ENCODE assay signal across 35 mouse cellular contexts in the genomic region with DNA sequence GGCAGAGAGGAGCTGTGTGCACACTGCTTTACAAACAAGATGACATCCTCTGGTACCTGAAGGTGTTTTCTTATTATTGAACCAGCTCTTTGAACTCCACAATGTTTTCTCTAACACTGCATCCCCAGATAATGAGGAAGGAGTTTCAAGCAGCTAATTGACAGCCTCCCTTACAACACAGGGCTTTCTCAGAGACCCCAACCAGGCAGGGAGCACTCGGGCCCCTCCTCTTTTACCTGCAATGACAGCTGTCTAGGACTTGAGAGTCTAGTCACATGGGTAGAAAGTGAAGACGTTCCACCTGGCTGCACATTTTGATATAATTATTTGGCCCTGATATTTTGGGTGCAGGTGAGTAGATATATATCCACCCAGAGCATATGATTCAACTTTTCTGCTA.
"Had no signal": no experiment of that assay in that cellular context is flagged by ENCODE, and none has a peak within 500 bp of the region (broad histone marks: within the 10 kb centered on the region; RNA-seq: fewer than 3 reads in every experiment).

No protein-coding gene starts in this region.

- H3K9me3 ChIP-seq: heart, embryonic 10.5 days; heart, embryonic 12.5 days; heart, embryonic 13.5 days; heart, embryonic 15.5 days; hindbrain, embryonic 10.5 days; hindbrain, embryonic 12.5 days; hindbrain, embryonic 13.5 days; hindbrain, embryonic 15.5 days; intestine, embryonic 15.5 days; kidney, embryonic 15.5 days had no signal

- H3K4me1 ChIP-seq: heart, embryonic 10.5 days; heart, embryonic 12.5 days; heart, embryonic 13.5 days; heart, embryonic 15.5 days; hindbrain, embryonic 10.5 days; hindbrain, embryonic 12.5 days; hindbrain, embryonic 15.5 days; intestine, embryonic 15.5 days had no signal

- H3K27ac ChIP-seq: heart, embryonic 10.5 days; heart, embryonic 13.5 days; heart, embryonic 15.5 days; hindbrain, embryonic 10.5 days; hindbrain, embryonic 12.5 days; hindbrain, embryonic 13.5 days; hindbrain, embryonic 14.5 days; hindbrain, embryonic 15.5 days; hindbrain, postnatal 0 days; intestine, embryonic 15.5 days; kidney, embryonic 15.5 days; kidney, postnatal 0 days; layer of hippocampus, adult 2 months had no signal

- H3K4me2 ChIP-seq: heart, embryonic 11.5 days; heart, embryonic 12.5 days; heart, embryonic 13.5 days; heart, embryonic 15.5 days; hindbrain, embryonic 12.5 days; hindbrain, embryonic 13.5 days; hindbrain, embryonic 14.5 days; hindbrain, embryonic 15.5 days; intestine, embryonic 15.5 days; kidney, embryonic 15.5 days had no signal

- H3K36me3 ChIP-seq: heart, embryonic 15.5 days; hindbrain, embryonic 10.5 days; hindbrain, embryonic 12.5 days; hindbrain, embryonic 13.5 days; hindbrain, embryonic 15.5 days; intestine, embryonic 15.5 days; kidney, embryonic 15.5 days had no signal

- H3K9ac ChIP-seq: heart, embryonic 12.5 days; heart, embryonic 13.5 days; heart, embryonic 15.5 days; hindbrain, embryonic 12.5 days; hindbrain, embryonic 13.5 days; hindbrain, embryonic 14.5 days; hindbrain, embryonic 15.5 days; intestine, embryonic 15.5 days; kidney, embryonic 15.5 days had no signal

- H3K27me3 ChIP-seq: heart, embryonic 12.5 days; heart, embryonic 13.5 days; heart, embryonic 15.5 days; hindbrain, embryonic 12.5 days; hindbrain, embryonic 15.5 days; intestine, embryonic 15.5 days; kidney, embryonic 15.5 days had no signal

- H3K4me3 ChIP-seq: heart, embryonic 10.5 days; heart, embryonic 12.5 days; heart, embryonic 13.5 days; heart, embryonic 15.5 days; hindbrain, embryonic 10.5 days; hindbrain, embryonic 12.5 days; hindbrain, embryonic 13.5 days; hindbrain, embryonic 15.5 days; intestine, embryonic 15.5 days; kidney, embryonic 15.5 days; layer of hippocampus, adult 2 months had no signal

- DNase-seq: heart, postnatal 10 days; heart, postnatal 14 days; heart, postnatal 36 days; heart, postnatal 4 days; kidney, adult 11 months; kidney, adult 18-20 months; kidney, adult 2 months; kidney, adult 8-10 months; kidney, adult 9 months; kidney, postnatal 10 days; kidney, postnatal 14 days; kidney, postnatal 25 days; kidney, postnatal 36 days; kidney, postnatal 4 days; layer of hippocampus, adult 9-11 months; layer of hippocampus, postnatal 36 days had no signal

- ATAC-seq: hindbrain, embryonic 16.5 days; hindbrain, postnatal 0 days; inflammation-experienced regulatory T-cells, adult 6 months; intestine, embryonic 15.5 days; intestine, embryonic 16.5 days; intestine, postnatal 0 days had no signal
